Comparison of ENCODE assay signal across 22 mouse cellular contexts in genomic region chr7:27218586-27218985, GRCm38 (mm10). TPM values are rescaled to one million over a fixed set of nuclear protein-coding genes. Genes with fewer than 3 reads are reported as not detected.
DNase-seq lines count a peak whose midpoint lies in the region; ATAC-seq and TF ChIP-seq lines count a peak whose summit lies in the region.
"Had no signal": no experiment of that assay in that cellular context is flagged by ENCODE, and none has a peak within 500 bp of the region (broad histone marks: within the 10 kb centered on the region; RNA-seq: fewer than 3 reads in every experiment).

No protein-coding gene starts in this region.

- in situ Hi-C loops in Patski (cut with MboI; ENCODE audit: low pct_unique_long_range_greater_than_20kb) = no loop called here

- CTCF ChIA-PET in Patski (lab: Charles Lee) = no interaction called here

- peak; percentile 56 for DNase-seq in cerebellum, adult 11 months
- DNase-seq in cerebellum, postnatal 4 days (ENCODE audit: low spot score in 2 of 2) = no peak
- DNase-seq in Patski (ENCODE audit: low read depth, low spot score) (no peak), liver (no peak)
- DNase-seq in cerebellum, adult 9-10 months = peak; percentile 85
- peak; percentile 20 for DNase-seq in fibroblast of lung, adult 2 months (ENCODE audit: low read depth)
- no peak for DNase-seq in right cerebral cortex, adult 2 months (ENCODE audit: low spot score in 2 of 2)
- DNase-seq in heart, postnatal 14 days = no peak
- DNase-seq: embryo, embryonic 11 days; gastrocnemius, adult 2 months; kidney, postnatal 36 days; right cerebral cortex, adult 18-20 months; thymus, postnatal 25 days had no signal

- POLR2A ChIA-PET in Patski (lab: Charles Lee) = no interaction called here

- TF ChIP-seq CTCF in Patski (IDR thresholded peaks at IDR 0.05) = no peak

- peak; percentile 35 for ATAC-seq in Patski
- ATAC-seq: intestine, embryonic 15.5 days; midbrain, embryonic 13.5 days had no signal

- intact Hi-C loops in heart, postnatal 14 days (cut with DNase I) = no loop called here

- H3K27me3 ChIP-seq in Patski = no peaks in the 10 kb centered on the region
- H3K27me3 ChIP-seq: heart, embryonic 12.5 days; hindbrain, embryonic 13.5 days; intestine, embryonic 15.5 days; limb, embryonic 13.5 days; liver, embryonic 15.5 days; midbrain, embryonic 13.5 days; neural tube, embryonic 13.5 days had no signal

RNA-seq across cellular contexts. Expression of gene Itpkc, which starts 9.9 kb away (rescaled TPM):
- polyA plus RNA-seq in Patski (2021) = 6.5 TPM
- total RNA-seq in heart, postnatal 14 days (2021) = 1 to 10 TPM; 4.5 to 5.5 TPM

RNA-seq across cellular contexts. Expression of gene Coq8b, which starts 14.2 kb away (rescaled TPM):
- polyA plus RNA-seq in Patski (2021) = 39.6 TPM
- 1 to 10 TPM; 7.0 to 8.8 TPM for total RNA-seq in heart, postnatal 14 days (2021)

RNA-seq across cellular contexts. Expression of gene Snrpa, which starts 22.5 kb away (rescaled TPM):
- 89.3 TPM for polyA plus RNA-seq in Patski (2021)
- 10 to 100 TPM; 38.9 to 47.7 TPM for total RNA-seq in heart, postnatal 14 days (2021)

RNA-seq across cellular contexts. Expression of gene BC024978, which starts 23.0 kb away (rescaled TPM):
- polyA plus RNA-seq in Patski (2021) = 13.2 TPM
- total RNA-seq in heart, postnatal 14 days (2021) = 10 to 100 TPM; 12.3 to 12.5 TPM

RNA-seq across cellular contexts. Expression of gene Mia, which starts 37.6 kb away (rescaled TPM):
- not detected for polyA plus RNA-seq in Patski (2021)
- total RNA-seq in heart, postnatal 14 days (2021) = not detected
- total RNA-seq: gastrocnemius, adult 2 months; heart, postnatal 25 days; megakaryocyte, adult 5-6 weeks had no signal
- polyA plus RNA-seq: heart, embryonic 12.5 days had no signal

Comparison
In these comparisons a context has a peak if more than half of its experiments do, and no peak if none do; other contexts are left out.
1. DNase-seq: peak in cerebellum, adult 11 months (single experiment), cerebellum, adult 9-10 months (single experiment) and fibroblast of lung, adult 2 months (single experiment); none in cerebellum, postnatal 4 days (0 of 2), Patski (single experiment), right cerebral cortex, adult 2 months (0 of 2), heart, postnatal 14 days (0 of 2) and liver (single experiment).